ENCODE assay signal across 9 mouse cellular contexts in genomic region chr5:143084898-143085297, GRCm38 (mm10). TPM values are rescaled to one million over a fixed set of nuclear protein-coding genes. Genes with fewer than 3 reads are reported as not detected.
DNase-seq lines count a peak whose midpoint lies in the region; ATAC-seq and TF ChIP-seq lines count a peak whose summit lies in the region.
"Had no signal": no experiment of that assay in that cellular context is flagged by ENCODE, and none has a peak within 500 bp of the region (broad histone marks: within the 10 kb centered on the region; RNA-seq: fewer than 3 reads in every experiment).

No protein-coding gene starts in this region.

- H3K4me2 ChIP-seq in hindbrain, embryonic 16.5 days (ENCODE audit: low read length), result no peak overlapping the region
- no peak overlapping the region for H3K4me2 ChIP-seq in midbrain, postnatal 0 days (ENCODE audit: low read depth, low read length, poor library complexity, severe bottlenecking)

- intact Hi-C loops in gastrocnemius, postnatal 36 days (cut with DNase I), result no loop called here

- no peak overlapping the region for H3K9ac ChIP-seq in hindbrain, embryonic 16.5 days (ENCODE audit: low read depth, low read length)
- no peak overlapping the region for H3K9ac ChIP-seq in midbrain, postnatal 0 days (replicated peaks; ENCODE audit: low read length, poor library complexity, severe bottlenecking)

- no peaks in the 10 kb centered on the region for H3K9me3 ChIP-seq in hindbrain, embryonic 10.5 days
- no peaks in the 10 kb centered on the region for H3K9me3 ChIP-seq in hindbrain, embryonic 16.5 days (ENCODE audit: control insufficient read depth, low read length)
- no peaks in the 10 kb centered on the region for H3K9me3 ChIP-seq in midbrain, postnatal 0 days (ENCODE audit: low read length)

- WGBS in hindbrain, embryonic 10.5 days, result 71% methylated on average over 4 of the region's 4 CpGs
- 64% methylated on average over 4 of the region's 4 CpGs for WGBS in hindbrain, embryonic 16.5 days
- WGBS in thymus, adult 2 months, result 74% methylated on average over 4 of the region's 4 CpGs
- WGBS in bone marrow, adult 2 months, result 65% methylated on average over 4 of the region's 4 CpGs
- WGBS in midbrain, postnatal 0 days, result 66% methylated on average over 4 of the region's 4 CpGs

- no peak overlapping the region for H3K27ac ChIP-seq in hindbrain, embryonic 10.5 days
- no peak overlapping the region for H3K27ac ChIP-seq in hindbrain, embryonic 16.5 days (ENCODE audit: low read depth, low read length)
- no peak overlapping the region for H3K27ac ChIP-seq in thymus, adult 2 months (ENCODE audit: control insufficient read depth, insufficient read depth, low read length)
- H3K27ac ChIP-seq in bone marrow, adult 2 months (ENCODE audit: control insufficient read depth, insufficient read depth, low read depth, low read length, poor library complexity), result no peak overlapping the region
- no peak overlapping the region for H3K27ac ChIP-seq in midbrain, postnatal 0 days (ENCODE audit: low read depth, low read length)

- peak; percentile 27 for DNase-seq in hindbrain, embryonic 10.5 days (ENCODE audit: low spot score)
- DNase-seq in thymus, postnatal 0 days (ENCODE audit: low spot score), result peak; percentile 36
- DNase-seq in thymus, adult 2 months, result no peak
- DNase-seq in midbrain, postnatal 0 days (ENCODE audit: low spot score), result peak; percentile 49
- no peak for DNase-seq in gastrocnemius, postnatal 36 days

- peaks cover 96% of the 10 kb centered on the region for H3K36me3 ChIP-seq in hindbrain, embryonic 10.5 days
- peaks cover 15% of the 10 kb centered on the region for H3K36me3 ChIP-seq in hindbrain, embryonic 16.5 days (ENCODE audit: control insufficient read depth, insufficient read depth, low read length)
- H3K36me3 ChIP-seq in thymus, adult 2 months (ENCODE audit: control insufficient read depth, insufficient read depth, low read length), result no peaks in the 10 kb centered on the region
- H3K36me3 ChIP-seq in midbrain, postnatal 0 days (ENCODE audit: insufficient read depth, low read length), result peaks cover 37% of the 10 kb centered on the region

- TF ChIP-seq POLR2A in thymus, adult 2 months (IDR thresholded peaks at IDR 0.05; ENCODE audit: control insufficient read depth, extremely low read depth, insufficient read depth, low read length, poor library complexity), result no peak
- no peak for TF ChIP-seq POLR2A in bone marrow, adult 2 months (IDR thresholded peaks at IDR 0.05; ENCODE audit: borderline replicate concordance, control insufficient read depth, low read depth, low read length)

- no peak for TF ChIP-seq CTCF in thymus, adult 2 months (IDR thresholded peaks at IDR 0.05; ENCODE audit: borderline replicate concordance, control insufficient read depth, extremely low read depth, insufficient read depth, low read length, poor library complexity)
- peak; percentile 52 for TF ChIP-seq CTCF in bone marrow, adult 2 months (IDR thresholded peaks at IDR 0.05; ENCODE audit: control insufficient read depth, insufficient read depth, low read length)
- peak; percentile 80 for TF ChIP-seq CTCF in midbrain, postnatal 0 days (IDR thresholded peaks at IDR 0.05)

- no peaks in the 10 kb centered on the region for H3K4me1 ChIP-seq in hindbrain, embryonic 10.5 days (replicated peaks)
- H3K4me1 ChIP-seq in hindbrain, embryonic 16.5 days (ENCODE audit: control insufficient read depth, insufficient read depth, low read depth, low read length), result no peaks in the 10 kb centered on the region
- no peaks in the 10 kb centered on the region for H3K4me1 ChIP-seq in thymus, adult 2 months (replicated peaks; ENCODE audit: control insufficient read depth, insufficient read depth, low read length)
- no peaks in the 10 kb centered on the region for H3K4me1 ChIP-seq in bone marrow, adult 2 months (ENCODE audit: control insufficient read depth, insufficient read depth, low read length)
- no peaks in the 10 kb centered on the region for H3K4me1 ChIP-seq in midbrain, postnatal 0 days (ENCODE audit: insufficient read depth, low read length)

- H3K27me3 ChIP-seq in hindbrain, embryonic 10.5 days (ENCODE audit: insufficient read depth, poor library complexity, severe bottlenecking), result no peaks in the 10 kb centered on the region
- H3K27me3 ChIP-seq in hindbrain, embryonic 16.5 days (replicated peaks; ENCODE audit: control insufficient read depth, insufficient read depth, low read length), result no peaks in the 10 kb centered on the region
- H3K27me3 ChIP-seq in thymus, adult 2 months (ENCODE audit: control insufficient read depth, insufficient read depth, low read length), result no peaks in the 10 kb centered on the region
- no peaks in the 10 kb centered on the region for H3K27me3 ChIP-seq in midbrain, postnatal 0 days (ENCODE audit: insufficient read depth, low read length)

- H3K4me3 ChIP-seq in hindbrain, embryonic 10.5 days, result no peak overlapping the region
- H3K4me3 ChIP-seq in hindbrain, embryonic 16.5 days (ENCODE audit: low read length), result no peak overlapping the region
- H3K4me3 ChIP-seq in thymus, adult 2 months (ENCODE audit: control insufficient read depth, insufficient read depth, low read length), result no peak overlapping the region
- no peak overlapping the region for H3K4me3 ChIP-seq in bone marrow, adult 2 months (replicated peaks; ENCODE audit: control insufficient read depth, low read depth, low read length)
- no peak overlapping the region for H3K4me3 ChIP-seq in midbrain, postnatal 0 days (ENCODE audit: low read depth, low read length)
- H3K4me3 ChIP-seq: erythroblast, embryonic 14.5 days had no signal

- ATAC-seq in hindbrain, embryonic 16.5 days, result no peak
- peak; percentile 50; the same call in 1 of the 2 replicates for ATAC-seq in granulocyte monocyte progenitor cell, adult 5-6 weeks (replicated peaks; ENCODE audit: poor library complexity, severe bottlenecking)
- no peak for ATAC-seq in midbrain, postnatal 0 days (ENCODE audit: low FRiP score)

RNA-seq across cellular contexts. Expression of gene Rnf216, which starts 27.9 kb away (rescaled TPM):
- 44.2 and 44.3 TPM in 2 replicates for polyA plus RNA-seq in hindbrain, embryonic 10.5 days (2016; fragmentation: Nextera tagmentation; extraction: Ambion mirVana)
- polyA plus RNA-seq in hindbrain, embryonic 16.5 days (2015; fragmentation: Nextera tagmentation; extraction: Ambion mirVana), result 27.2 and 31.0 TPM in 2 replicates
- polyA plus RNA-seq in thymus, postnatal 0 days (2015; fragmentation: Nextera tagmentation; extraction: Ambion mirVana), result 13.1 and 13.5 TPM in 2 replicates
- 16.1 and 17.6 TPM in 2 replicates for polyA plus RNA-seq in thymus, adult 2 months (2012; rRNA removed)
- 17.5 and 28.5 TPM in 2 replicates for polyA plus RNA-seq in bone marrow, adult 2 months (2011; ENCODE audit: insufficient read depth, insufficient read length, low replicate concordance, missing spikeins)
- 41.1 and 42.5 TPM in 2 replicates for total RNA-seq in granulocyte monocyte progenitor cell, adult 5-6 weeks (2014; fragmentation: Nextera tagmentation)
- total RNA-seq in granulocyte monocyte progenitor cell, adult 5-6 weeks (2017), result 33.1 and 37.3 TPM in 2 replicates
- 37.0 and 40.7 TPM in 2 replicates for total RNA-seq in midbrain, postnatal 0 days (2014; rRNA removed)
- 22.1 and 27.5 TPM in 2 replicates for polyA plus RNA-seq in midbrain, postnatal 0 days (2015; fragmentation: Nextera tagmentation; extraction: Ambion mirVana)
- total RNA-seq in gastrocnemius, postnatal 36 days (2021), result 10 to 100 TPM; 14.2 to 16.3 TPM

Comparison
In these comparisons a context has a peak if more than half of its experiments do, and no peak if none do; other contexts are left out.
1. DNase-seq: peak in hindbrain, embryonic 10.5 days (single experiment), thymus, postnatal 0 days (single experiment) and midbrain, postnatal 0 days (single experiment); none in thymus, adult 2 months (single experiment) and gastrocnemius, postnatal 36 days (0 of 2).